Mouse (Mus musculus) forebrain, embryonic 11.5 days (tissue): ENCODE measurements around the gene Lrrc43. TPM values are rescaled to one million over a fixed set of nuclear protein-coding genes. Genes with fewer than 3 reads are reported as not detected.

ENCODE experiments used
- ATAC-seq: fragments of 200-750 bp; cut with Nextera tagmentation; replicated peaks from 2 replicates; pipeline ENCODE4 v1.8.0; 2017; ENCODE audit warnings: moderate TSS enrichment; ENCODE audit not compliant: low FRiP score
- DNase-seq: peaks from one replicate; pipeline ENCODE4 v3.0.0-alpha.2; 2017; ENCODE audit warnings: low spot score
- H3K27ac ChIP-seq: fragments of 300-500 bp; sonication (generic); 2 replicates; pipeline ENCODE4 v1.5.1; 2014; ENCODE audit warnings: low read depth, low read length
- H3K27me3 ChIP-seq: fragments of 300-500 bp; sonication (generic); 2 replicates; pipeline ENCODE4 v1.6.1; 2014; ENCODE audit warnings: mild to moderate bottlenecking, low read length, mixed read lengths; ENCODE audit not compliant: control insufficient read depth, insufficient read depth
- H3K36me3 ChIP-seq: fragments of 300-500 bp; sonication (generic); 2 replicates; pipeline ENCODE4 v1.6.1; 2014; ENCODE audit warnings: mild to moderate bottlenecking, low read length, moderate library complexity, mixed read lengths; ENCODE audit not compliant: control insufficient read depth, insufficient read depth
- H3K4me1 ChIP-seq: fragments of 300-500 bp; sonication (generic); replicated peaks from 2 replicates; pipeline ENCODE4 v1.6.1; 2014; ENCODE audit warnings: low read length, mixed read lengths; ENCODE audit not compliant: control insufficient read depth, insufficient read depth
- H3K4me2 ChIP-seq: fragments of 300-500 bp; sonication (generic); 2 replicates; pipeline ENCODE4 v1.6.1; 2014; ENCODE audit warnings: low read depth, mild to moderate bottlenecking, low read length, moderate library complexity, mixed read lengths; ENCODE audit not compliant: severe bottlenecking
- H3K4me3 ChIP-seq: fragments of 300-500 bp; sonication (generic); 2 replicates; pipeline ENCODE4 v1.5.1; 2014; ENCODE audit warnings: low read depth, low read length
- H3K9ac ChIP-seq: fragments of 300-500 bp; sonication (generic); 2 replicates; pipeline ENCODE4 v1.6.1; 2014; ENCODE audit warnings: low read length
- H3K9me3 ChIP-seq: fragments of 300-500 bp; sonication (generic); 2 replicates; pipeline ENCODE4 v1.6.1; 2016; ENCODE audit warnings: low read length, mixed read lengths; ENCODE audit not compliant: control insufficient read depth
- WGBS: fragments of 180-500 bp; shearing (Covaris S2); extraction: QIAGEN DNeasy Blood & Tissue Kit; methylation state at CpG from one replicate; pipeline ENCODE4 v1.1.7; 2014; 5-methylcytosine and 5-hydroxymethylcytosine counted together
- polyA plus RNA-seq: library from polyadenylated mRNA; unstranded; fragments of >200 nt; fragmentation: Nextera tagmentation; extraction: Ambion mirVana; gene quantifications from 2 replicates; pipeline ENCODE4 v1.2.1, GENCODE M21; 2014

Lrrc43 gene
- polyA plus RNA-seq = not detected in 2 replicates

DNA sequence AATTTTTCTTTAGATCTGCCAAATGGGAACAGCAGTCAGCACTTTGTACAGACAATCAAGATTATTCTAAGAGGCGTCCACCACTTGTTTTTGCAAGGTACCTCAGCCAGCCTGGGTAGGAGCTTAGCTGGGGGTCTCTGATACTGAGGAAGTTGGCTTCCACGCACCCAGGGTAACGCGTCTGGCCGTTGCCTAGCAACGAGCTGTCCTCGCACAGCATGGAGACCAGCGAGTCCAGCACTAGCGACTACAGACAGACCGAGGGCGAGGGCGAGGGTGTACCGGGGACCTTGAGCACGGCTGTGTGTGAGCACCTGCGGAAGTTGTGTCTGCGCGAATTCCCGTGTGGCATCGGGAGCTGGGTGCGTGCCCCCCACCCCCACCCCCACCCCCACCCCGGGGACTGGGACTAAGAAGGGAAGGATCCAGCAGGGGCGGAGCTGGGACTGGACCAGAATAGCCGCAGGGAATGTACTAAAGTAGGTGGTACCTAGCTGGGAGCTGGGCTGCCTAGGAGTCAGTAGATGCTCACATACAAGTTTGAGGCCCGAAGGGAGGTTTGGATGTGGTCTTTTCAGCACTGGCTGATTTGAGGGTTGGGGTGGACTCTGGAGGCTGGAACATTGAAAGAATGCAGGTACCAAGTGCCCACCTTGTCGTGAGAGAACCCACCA is at the start of gene Lrrc43, which contains the start of gene Il31:
Gene Lrrc43, plus strand, starts transcription at position 194 of the 674 bp plus-strand sequence.
Gene Il31, minus strand, starts transcription at position 378 of the 674 bp plus-strand sequence.
- WGBS = 6% methylated on average over 25 of the region's 25 CpGs
- Histone ChIP-seq H3K36me3 (no peaks in the 10 kb centered on the region), H3K4me3 (peak within 1 kb of the TSS; percentile 22), H3K27ac (no peak within 1 kb of the TSS), H3K27me3 (no peaks in the 10 kb centered on the region), H3K4me2 (peak within 1 kb of the TSS; percentile 52), H3K4me1 (peaks cover 6% of the 10 kb centered on the region; the same call in 1 of the 2 replicates), H3K9me3 (no peaks in the 10 kb centered on the region), H3K9ac (no peak within 1 kb of the TSS)
- ATAC-seq (peak; percentile 49; the same call in 1 of the 2 replicates), DNase-seq (peak; percentile 71)

GRCm38 (mm10) chr5:123439312-123439711 is 49.8 kb upstream of the Lrrc43 start:
- H3K36me3 ChIP-seq = no peaks in the 10 kb centered on the region
- no peaks in the 10 kb centered on the region for H3K9me3 ChIP-seq
- H3K27ac ChIP-seq = no peak overlapping the region
- H3K27me3 ChIP-seq = no peaks in the 10 kb centered on the region
- ATAC-seq (no peak), DNase-seq (no peak)
- WGBS = 93% methylated on average over 1 of the region's 1 CpGs
- no peaks in the 10 kb centered on the region for H3K4me1 ChIP-seq
- no peak overlapping the region for H3K4me3 ChIP-seq
- no peak overlapping the region for H3K4me2 ChIP-seq
- no peak overlapping the region for H3K9ac ChIP-seq

DNA sequence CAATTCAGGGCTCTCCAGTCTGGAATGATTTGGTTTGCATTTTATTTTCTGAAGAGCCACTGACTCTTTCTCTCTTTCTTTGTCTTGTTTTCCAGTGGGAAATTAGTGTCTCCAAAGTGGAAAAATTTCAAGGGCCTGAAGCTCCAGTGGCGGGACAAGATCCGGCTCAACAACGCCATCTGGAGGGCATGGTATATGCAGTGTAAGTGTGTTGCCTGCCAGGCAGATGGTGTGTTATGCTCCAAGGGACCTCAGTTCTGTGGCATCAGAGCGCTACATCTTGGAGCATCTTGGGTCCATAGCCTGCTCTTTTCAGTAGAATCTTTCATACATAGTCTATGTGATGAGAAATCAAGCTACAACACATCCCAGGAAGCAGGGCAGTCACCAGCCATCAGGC is 49.2 kb upstream of the Lrrc43 start:
- Histone ChIP-seq H3K9ac (no peak overlapping the region), H3K4me1 (no peaks in the 10 kb centered on the region), H3K27me3 (no peaks in the 10 kb centered on the region), H3K36me3 (no peaks in the 10 kb centered on the region), H3K4me2 (no peak overlapping the region), H3K9me3 (no peaks in the 10 kb centered on the region), H3K27ac (no peak overlapping the region), H3K4me3 (no peak overlapping the region)
- 77% methylated on average over 4 of the region's 4 CpGs for WGBS
- ATAC-seq (no peak), DNase-seq (no peak)

GRCm38 (mm10) chr5:123440664-123441063 is 48.4 kb upstream of the Lrrc43 start:
- Histone ChIP-seq H3K4me2 (no peak overlapping the region), H3K36me3 (peaks cover 2% of the 10 kb centered on the region; the same call in 1 of the 2 replicates), H3K4me3 (no peak overlapping the region), H3K4me1 (no peaks in the 10 kb centered on the region), H3K9me3 (no peaks in the 10 kb centered on the region), H3K27me3 (no peaks in the 10 kb centered on the region), H3K27ac (no peak overlapping the region), H3K9ac (no peak overlapping the region)
- no peak for ATAC-seq
- DNase-seq = no peak
- WGBS = 72% methylated on average over 4 of the region's 4 CpGs

- Histone ChIP-seq H3K9me3 (no peaks in the 10 kb centered on the region), H3K4me2 (no peak overlapping the region), H3K4me3 (no peak overlapping the region), H3K9ac (no peak overlapping the region), H3K27ac (no peak overlapping the region), H3K4me1 (no peaks in the 10 kb centered on the region), H3K36me3 (peaks cover 2% of the 10 kb centered on the region; the same call in 1 of the 2 replicates), H3K27me3 (no peaks in the 10 kb centered on the region)
- WGBS = 95% methylated on average over 3 of the region's 3 CpGs
- DNase-seq (peak; percentile 31), ATAC-seq (no peak)
Measured at GRCm38 (mm10) chr5:123442283-123442682, 46.8 kb upstream of the Lrrc43 start.

- no peaks in the 10 kb centered on the region for H3K4me1 ChIP-seq
- no peak overlapping the region for H3K4me2 ChIP-seq
- H3K27me3 ChIP-seq = no peaks in the 10 kb centered on the region
- DNase-seq = peak; percentile 83
- no peak overlapping the region for H3K9ac ChIP-seq
- no peak overlapping the region for H3K27ac ChIP-seq
- ATAC-seq = no peak
- no peaks in the 10 kb centered on the region for H3K9me3 ChIP-seq
- WGBS = 52% methylated on average over 4 of the region's 4 CpGs
- H3K36me3 ChIP-seq = peaks cover 2% of the 10 kb centered on the region; the same call in 1 of the 2 replicates
- H3K4me3 ChIP-seq = no peak overlapping the region
Measured at GRCm38 (mm10) chr5:123444069-123444468, 45.0 kb upstream of the Lrrc43 start.

- H3K9ac ChIP-seq = no peak overlapping the region
- ATAC-seq (no peak), DNase-seq (peak; percentile 38)
- no peaks in the 10 kb centered on the region for H3K27me3 ChIP-seq
- no peak overlapping the region for H3K4me3 ChIP-seq
- H3K4me2 ChIP-seq = no peak overlapping the region
- no peaks in the 10 kb centered on the region for H3K4me1 ChIP-seq
- H3K36me3 ChIP-seq = peaks cover 2% of the 10 kb centered on the region; the same call in 1 of the 2 replicates
- 89% methylated on average over 5 of the region's 5 CpGs for WGBS
- H3K9me3 ChIP-seq = no peaks in the 10 kb centered on the region
- H3K27ac ChIP-seq = no peak overlapping the region
Measured at GRCm38 (mm10) chr5:123444849-123445334, 44.2 kb upstream of the Lrrc43 start.

DNA sequence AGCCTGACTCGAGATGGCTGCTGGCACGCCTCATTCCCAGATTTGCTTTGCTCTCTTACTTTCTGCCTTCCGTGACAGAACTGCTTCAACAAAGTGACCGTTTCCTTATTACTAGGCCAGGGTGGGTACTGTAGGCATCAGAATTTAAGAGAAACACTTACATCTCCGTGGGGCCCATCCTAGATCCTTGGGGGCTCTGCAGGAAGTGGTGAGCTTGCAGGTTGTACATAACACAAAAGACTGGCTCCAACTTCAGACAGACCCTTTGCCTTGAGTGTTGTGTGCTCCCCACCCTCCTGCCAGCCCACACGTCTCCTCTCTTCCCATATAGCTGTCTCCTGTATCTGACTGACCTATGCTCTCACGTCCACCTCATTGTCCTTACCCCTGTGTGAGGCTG is 37.2 kb upstream of the Lrrc43 start:
- no peaks in the 10 kb centered on the region for H3K9me3 ChIP-seq
- no peaks in the 10 kb centered on the region; the same call in 1 of the 2 replicates for H3K36me3 ChIP-seq
- no peak overlapping the region for H3K4me2 ChIP-seq
- ATAC-seq (no peak), DNase-seq (no peak)
- H3K4me3 ChIP-seq = no peak overlapping the region
- H3K9ac ChIP-seq = no peak overlapping the region
- H3K4me1 ChIP-seq = no peaks in the 10 kb centered on the region
- WGBS = 94% methylated on average over 7 of the region's 7 CpGs
- no peaks in the 10 kb centered on the region for H3K27me3 ChIP-seq
- no peak overlapping the region for H3K27ac ChIP-seq

- H3K4me1 ChIP-seq = no peaks in the 10 kb centered on the region
- 58% methylated on average over 5 of the region's 5 CpGs for WGBS
- H3K36me3 ChIP-seq = no peaks in the 10 kb centered on the region
- H3K27me3 ChIP-seq = no peaks in the 10 kb centered on the region
- DNase-seq (no peak), ATAC-seq (no peak)
- H3K4me2 ChIP-seq = no peak overlapping the region
- no peak overlapping the region for H3K27ac ChIP-seq
- H3K9me3 ChIP-seq = no peaks in the 10 kb centered on the region
- H3K9ac ChIP-seq = no peak overlapping the region
- H3K4me3 ChIP-seq = no peak overlapping the region
Measured at GRCm38 (mm10) chr5:123461420-123461819, 27.7 kb upstream of the Lrrc43 start.
